Mouse (Mus musculus) liver, embryonic 15.5 days (tissue): Measurements from ENCODE around the gene Chmp4b. TPM values are rescaled to one million over a fixed set of nuclear protein-coding genes. Genes with fewer than 3 reads are reported as not detected.

Experiments
- ATAC-seq: fragments of 200-750 bp; cut with Nextera tagmentation; 2 replicates; pipeline ENCODE4 v1.8.0; 2017; ENCODE audit warnings: moderate number of reproducible peaks, mild to moderate bottlenecking, moderate library complexity; ENCODE audit not compliant: insufficient read depth
- H3K27ac ChIP-seq: fragments of 300-500 bp; sonication (generic); replicated peaks from 2 replicates; pipeline ENCODE4 v1.5.1; 2015; ENCODE audit warnings: mild to moderate bottlenecking, inconsistent platforms
- H3K27me3 ChIP-seq: fragments of 300-500 bp; sonication (generic); 2 replicates; pipeline ENCODE4 v1.6.1; 2015; ENCODE audit warnings: mild to moderate bottlenecking, inconsistent platforms
- H3K36me3 ChIP-seq: fragments of 300-500 bp; sonication (generic); replicated peaks from 2 replicates; pipeline ENCODE4 v1.6.1; 2015; ENCODE audit warnings: moderate library complexity, mild to moderate bottlenecking, inconsistent platforms
- H3K4me1 ChIP-seq: fragments of 300-500 bp; sonication (generic); replicated peaks from 2 replicates; pipeline ENCODE4 v1.6.1; 2015; ENCODE audit warnings: inconsistent platforms
- H3K4me2 ChIP-seq: fragments of 300-500 bp; sonication (generic); 2 replicates; pipeline ENCODE4 v1.6.1; 2015; ENCODE audit warnings: moderate library complexity, mild to moderate bottlenecking, inconsistent platforms
- H3K4me3 ChIP-seq: fragments of 300-500 bp; sonication (generic); replicated peaks from 2 replicates; pipeline ENCODE4 v1.5.1; 2015; ENCODE audit warnings: mild to moderate bottlenecking, inconsistent platforms
- H3K9ac ChIP-seq: fragments of 300-500 bp; sonication (generic); 2 replicates; pipeline ENCODE4 v1.6.1; 2015; ENCODE audit warnings: moderate library complexity, mild to moderate bottlenecking, inconsistent platforms
- H3K9me3 ChIP-seq: fragments of 300-500 bp; sonication (generic); replicated peaks from 2 replicates; pipeline ENCODE4 v1.6.1; 2016; ENCODE audit warnings: inconsistent platforms
- WGBS: fragments of 180-500 bp; shearing (Covaris S2); methylation state at CpG from one replicate; pipeline ENCODE4 v1.1.7; 2015; ENCODE audit warnings: mixed read lengths; ENCODE audit not compliant: insufficient replicate concordance; 5-methylcytosine and 5-hydroxymethylcytosine counted together
- polyA plus RNA-seq: library from polyadenylated mRNA; unstranded; fragments of >200 nt; fragmentation: Nextera tagmentation; extraction: Ambion mirVana; gene quantifications from 2 replicates; pipeline ENCODE4 v1.2.1, GENCODE M21; 2015

Gene Chmp4b
- polyA plus RNA-seq, 1 experiment from 2014 or later, result 13.9 TPM

DNA sequence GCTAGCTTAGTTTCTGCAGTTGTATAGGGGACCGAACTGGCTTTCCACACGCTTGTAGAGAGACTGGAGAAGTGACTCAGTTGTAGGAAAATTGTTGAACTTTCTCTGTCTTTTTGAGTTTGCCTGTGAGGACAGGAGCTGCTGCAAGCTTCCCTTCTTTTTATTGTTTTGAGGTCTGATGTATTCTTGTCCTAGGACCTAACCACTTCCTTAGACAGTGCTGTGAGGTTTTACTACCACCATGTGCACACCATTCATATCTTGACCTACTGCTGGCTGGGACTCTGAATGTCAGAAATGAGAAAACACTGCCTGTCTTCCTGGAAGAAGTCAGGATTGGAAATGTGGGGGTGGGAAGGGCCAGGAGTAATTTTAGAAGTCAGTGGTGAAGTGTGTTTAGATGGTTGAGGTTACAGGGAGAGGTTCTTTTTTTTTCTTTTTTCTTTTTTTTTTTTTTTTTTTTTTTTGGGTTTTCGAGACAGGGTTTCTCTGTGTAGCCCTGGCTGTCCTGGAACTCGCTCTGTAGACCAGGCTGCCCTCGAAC, 8.1 kb downstream of the Chmp4b start:
- H3K27me3 ChIP-seq, result no peaks in the 10 kb centered on the region
- no peak overlapping the region for H3K4me3 ChIP-seq
- H3K27ac ChIP-seq, result peak overlapping the region; percentile 92
- ATAC-seq, result no peak
- no peaks in the 10 kb centered on the region for H3K9me3 ChIP-seq
- H3K9ac ChIP-seq, result no peak overlapping the region; the same call in 1 of the 2 replicates
- peaks cover 42% of the 10 kb centered on the region for H3K4me1 ChIP-seq
- WGBS, result 44% methylated on average over 3 of the region's 5 CpGs
- H3K36me3 ChIP-seq, result peaks cover 19% of the 10 kb centered on the region
- H3K4me2 ChIP-seq, result peak overlapping the region; percentile 82

DNA sequence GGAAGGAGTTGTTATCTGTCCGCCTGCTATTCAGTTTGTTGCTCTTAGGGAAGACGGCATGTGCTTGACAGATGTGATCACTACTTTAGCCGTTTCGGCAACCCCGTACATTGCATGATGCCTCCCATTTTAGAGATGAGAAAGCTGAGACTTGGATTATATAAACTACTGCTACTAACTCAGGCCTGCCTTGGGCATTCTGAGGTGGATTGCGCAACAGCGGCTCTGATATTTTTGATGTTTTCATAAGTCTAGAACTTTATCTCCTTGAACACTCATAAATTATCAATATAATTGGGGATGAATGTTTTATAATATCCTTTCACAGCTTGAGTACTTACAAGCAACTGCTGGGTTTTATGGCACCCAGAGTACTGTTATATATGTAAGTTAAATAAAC, 17.2 kb downstream of the Chmp4b start:
- Histone ChIP-seq H3K27ac (no peak overlapping the region), H3K36me3 (peaks cover 21% of the 10 kb centered on the region), H3K9me3 (no peaks in the 10 kb centered on the region), H3K4me2 (no peak overlapping the region), H3K4me3 (no peak overlapping the region), H3K4me1 (peaks cover 4% of the 10 kb centered on the region), H3K9ac (no peak overlapping the region), H3K27me3 (no peaks in the 10 kb centered on the region)
- ATAC-seq, result no peak
- 78% methylated on average over 7 of the region's 7 CpGs for WGBS

DNA sequence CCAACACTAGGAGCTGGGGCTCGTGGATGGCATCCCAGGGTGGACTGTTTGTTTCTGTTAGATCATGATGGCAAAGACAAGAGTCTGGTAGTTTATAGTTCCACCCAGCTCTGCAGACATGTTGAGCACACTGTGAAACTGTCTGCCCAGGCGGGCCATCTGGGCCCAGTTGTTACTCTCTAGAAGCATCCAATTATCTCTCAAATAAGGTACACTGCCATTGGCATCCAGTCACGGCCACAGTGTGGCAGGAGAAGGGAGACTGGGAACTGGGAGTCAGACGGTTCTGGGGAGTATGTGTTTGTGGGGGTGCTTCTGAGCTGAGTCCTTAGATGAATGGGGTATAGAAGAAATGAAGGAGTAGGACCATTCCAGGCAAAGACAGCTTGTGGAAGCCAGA, 18.6 kb downstream of the Chmp4b start:
- 71% methylated on average over 4 of the region's 4 CpGs for WGBS
- peaks cover 18% of the 10 kb centered on the region for H3K36me3 ChIP-seq
- no peak overlapping the region for H3K4me2 ChIP-seq
- H3K4me3 ChIP-seq, result no peak overlapping the region
- H3K9ac ChIP-seq, result no peak overlapping the region
- H3K4me1 ChIP-seq, result peaks cover 4% of the 10 kb centered on the region
- H3K27ac ChIP-seq, result no peak overlapping the region
- ATAC-seq, result no peak
- no peaks in the 10 kb centered on the region for H3K9me3 ChIP-seq
- no peaks in the 10 kb centered on the region for H3K27me3 ChIP-seq

DNA sequence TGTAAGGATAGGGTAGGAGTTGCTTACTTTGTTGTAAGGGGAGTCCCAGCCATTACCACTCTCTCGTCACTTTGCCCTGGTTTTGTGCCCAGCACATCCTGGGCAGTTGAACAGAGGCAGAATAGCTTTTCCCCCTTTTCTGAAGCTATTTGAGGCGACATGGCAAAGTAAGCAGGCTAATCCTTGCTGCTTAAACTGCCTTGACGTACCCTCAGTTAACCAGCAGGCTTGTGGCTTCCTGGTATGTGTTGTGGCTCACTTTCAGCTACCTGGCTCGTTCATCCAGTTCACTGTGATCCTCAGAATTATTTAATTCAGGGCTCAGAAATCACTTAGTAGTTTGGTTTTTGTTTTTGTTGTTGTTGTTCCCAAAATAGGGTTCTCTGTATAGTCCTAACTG, 19.2 kb downstream of the Chmp4b start:
- H3K4me1 ChIP-seq, result peaks cover 7% of the 10 kb centered on the region
- no peaks in the 10 kb centered on the region for H3K9me3 ChIP-seq
- no peaks in the 10 kb centered on the region for H3K27me3 ChIP-seq
- H3K9ac ChIP-seq, result no peak overlapping the region
- no peak overlapping the region for H3K27ac ChIP-seq
- H3K4me2 ChIP-seq, result no peak overlapping the region
- H3K36me3 ChIP-seq, result peaks cover 19% of the 10 kb centered on the region
- no peak overlapping the region for H3K4me3 ChIP-seq
- ATAC-seq, result no peak
- 74% methylated on average over 4 of the region's 4 CpGs for WGBS

DNA sequence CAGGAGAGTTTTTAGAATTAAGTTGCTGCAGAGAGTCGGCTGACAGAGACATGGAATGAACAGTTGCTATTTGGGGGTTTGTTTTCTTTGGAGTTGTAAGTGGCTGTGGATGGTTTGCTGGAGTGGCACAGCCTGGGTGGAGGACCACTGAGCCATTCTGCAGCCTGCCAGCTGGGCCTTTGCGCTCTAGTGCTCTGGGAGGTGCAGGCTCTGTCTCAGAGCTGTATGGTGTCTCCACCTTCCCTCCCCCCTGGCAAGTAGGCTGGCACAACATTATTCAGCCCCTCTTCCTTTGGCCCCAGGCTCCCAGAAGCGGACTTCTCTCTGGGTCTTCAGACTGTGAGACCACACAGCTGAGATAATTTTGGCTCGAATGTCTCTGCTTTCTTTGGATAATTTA, 22.5 kb downstream of the Chmp4b start:
- no peak overlapping the region for H3K9ac ChIP-seq
- 79% methylated on average over 4 of the region's 4 CpGs for WGBS

DNA sequence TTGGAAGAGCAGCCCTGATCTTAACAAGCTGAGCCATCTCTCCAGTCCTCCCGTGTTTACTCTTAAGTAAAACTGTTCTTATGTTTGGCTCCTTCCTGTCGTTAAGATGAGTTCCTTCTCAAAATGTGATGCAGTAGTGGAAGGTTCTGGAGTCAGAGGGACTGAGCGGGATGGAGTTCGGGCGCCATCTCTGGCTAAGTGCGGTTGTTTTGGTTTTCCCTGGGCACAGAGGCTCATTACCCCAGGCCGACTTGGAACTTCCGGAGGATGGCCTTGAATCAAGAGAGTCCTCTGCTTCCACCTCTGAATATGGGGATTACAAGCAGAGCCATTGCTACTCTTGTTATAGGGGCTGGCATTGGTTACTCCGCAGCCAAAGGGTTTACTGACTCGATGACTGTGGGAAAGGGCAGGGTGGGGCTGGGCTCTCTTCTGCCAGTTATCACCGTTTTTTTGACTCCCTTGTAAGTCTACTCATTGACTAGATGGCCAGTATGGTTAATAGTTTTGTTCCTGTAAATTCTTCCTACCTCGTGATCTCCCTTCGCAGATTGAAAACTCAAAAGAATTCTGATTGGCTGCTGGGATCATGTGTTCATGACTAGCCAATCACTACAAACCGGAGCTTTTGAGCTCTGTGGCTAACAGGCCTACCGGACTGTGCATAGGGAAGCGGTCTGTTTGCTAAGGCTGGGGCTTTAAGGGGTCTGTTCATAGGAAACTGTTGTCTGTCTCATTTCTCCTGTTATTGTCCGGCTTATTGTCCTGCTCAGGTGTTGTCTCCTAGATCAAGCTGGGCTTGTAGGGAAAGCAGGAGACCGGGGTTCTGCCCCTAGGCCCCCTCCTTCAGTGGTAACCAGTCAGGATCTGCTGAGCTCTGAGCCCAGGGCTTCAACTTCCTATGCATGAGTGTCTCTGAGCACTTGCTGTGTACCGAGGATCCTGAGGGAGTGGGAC, 25.4 kb downstream of the Chmp4b start:
- Histone ChIP-seq H3K4me3 (peak overlapping the region; percentile 15; the same call in 1 of the 2 replicates), H3K9ac (no peak overlapping the region), H3K27ac (peak overlapping the region; percentile 61), H3K27me3 (no peaks in the 10 kb centered on the region), H3K4me1 (peaks cover 45% of the 10 kb centered on the region), H3K4me2 (peak overlapping the region; percentile 44), H3K9me3 (no peaks in the 10 kb centered on the region), H3K36me3 (peaks cover 18% of the 10 kb centered on the region)
- 50% methylated on average over 19 of the region's 19 CpGs for WGBS
- peak; percentile 66 for ATAC-seq

More for the DNA sequence above, 22.5 kb downstream of the Chmp4b start:
- peaks cover 24% of the 10 kb centered on the region for H3K4me1 ChIP-seq
- H3K4me3 ChIP-seq, result no peak overlapping the region
- H3K4me2 ChIP-seq, result no peak overlapping the region
- H3K9me3 ChIP-seq, result no peaks in the 10 kb centered on the region
- H3K36me3 ChIP-seq, result peaks cover 14% of the 10 kb centered on the region
- no peak overlapping the region for H3K27ac ChIP-seq
- ATAC-seq, result no peak
- no peaks in the 10 kb centered on the region for H3K27me3 ChIP-seq

DNA sequence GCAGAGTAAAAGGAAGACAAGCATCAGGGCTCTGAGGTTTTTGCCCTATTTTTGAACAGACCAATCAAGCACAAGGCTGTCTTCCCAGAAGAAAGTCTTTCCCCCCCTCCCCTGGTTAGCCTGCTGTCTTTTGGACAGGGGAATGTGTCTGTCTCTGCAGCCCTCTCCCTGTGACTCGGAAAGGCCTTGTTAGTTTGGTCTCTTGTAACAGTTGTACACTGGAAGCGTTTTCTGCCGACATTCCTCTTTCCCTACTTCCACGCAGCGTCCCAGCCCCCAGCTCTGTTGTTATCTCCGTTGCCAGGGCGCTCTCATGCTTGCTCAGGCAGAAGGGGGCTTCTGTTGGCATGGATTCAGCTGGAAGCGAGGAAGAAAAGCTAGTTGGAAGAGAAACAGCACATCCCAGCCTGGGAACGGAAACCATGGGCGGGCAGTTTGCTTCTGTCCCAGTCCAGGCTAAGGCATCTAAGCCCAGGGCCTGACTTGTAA, 26.2 kb downstream of the Chmp4b start:
- H3K4me1 ChIP-seq, result peaks cover 49% of the 10 kb centered on the region
- H3K36me3 ChIP-seq, result peaks cover 15% of the 10 kb centered on the region
- no peak for ATAC-seq
- no peaks in the 10 kb centered on the region for H3K9me3 ChIP-seq
- no peak overlapping the region for H3K9ac ChIP-seq
- 0 out of 2 replicates have a peak overlapping the region, but pooled peaks have one; percentile 4 for H3K4me3 ChIP-seq
- H3K4me2 ChIP-seq, result peak overlapping the region; percentile 44
- H3K27me3 ChIP-seq, result no peaks in the 10 kb centered on the region
- H3K27ac ChIP-seq, result peak overlapping the region; percentile 61
- 50% methylated on average over 10 of the region's 10 CpGs for WGBS

DNA sequence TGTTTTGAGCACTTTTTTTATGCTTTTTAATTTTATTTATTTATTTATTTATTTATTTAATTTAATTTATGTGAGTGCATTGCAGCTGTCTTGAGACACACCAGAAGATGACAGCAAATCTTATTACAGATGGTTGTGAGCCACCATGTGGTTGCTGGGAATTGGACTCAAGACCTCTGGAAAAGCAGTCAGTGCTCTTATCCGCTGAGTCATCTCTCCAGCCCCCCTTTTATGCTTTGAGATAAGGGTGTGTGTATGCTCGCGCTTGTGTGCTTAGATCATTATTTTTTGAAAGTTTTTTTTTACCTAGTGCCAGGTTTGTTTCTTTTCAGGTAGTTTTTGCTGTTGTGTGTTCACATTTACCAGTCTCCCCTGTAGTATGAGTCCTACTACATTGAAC, 27.5 kb downstream of the Chmp4b start:
- H3K4me1 ChIP-seq, result peaks cover 49% of the 10 kb centered on the region
- H3K4me2 ChIP-seq, result no peak overlapping the region
- H3K27me3 ChIP-seq, result no peaks in the 10 kb centered on the region
- no peak overlapping the region for H3K27ac ChIP-seq
- WGBS, result 40% methylated on average over 3 of the region's 3 CpGs
- H3K9ac ChIP-seq, result no peak overlapping the region
- H3K36me3 ChIP-seq, result peaks cover 11% of the 10 kb centered on the region; the same call in 1 of the 2 replicates
- H3K9me3 ChIP-seq, result no peaks in the 10 kb centered on the region
- no peak overlapping the region for H3K4me3 ChIP-seq
- ATAC-seq, result no peak

DNA sequence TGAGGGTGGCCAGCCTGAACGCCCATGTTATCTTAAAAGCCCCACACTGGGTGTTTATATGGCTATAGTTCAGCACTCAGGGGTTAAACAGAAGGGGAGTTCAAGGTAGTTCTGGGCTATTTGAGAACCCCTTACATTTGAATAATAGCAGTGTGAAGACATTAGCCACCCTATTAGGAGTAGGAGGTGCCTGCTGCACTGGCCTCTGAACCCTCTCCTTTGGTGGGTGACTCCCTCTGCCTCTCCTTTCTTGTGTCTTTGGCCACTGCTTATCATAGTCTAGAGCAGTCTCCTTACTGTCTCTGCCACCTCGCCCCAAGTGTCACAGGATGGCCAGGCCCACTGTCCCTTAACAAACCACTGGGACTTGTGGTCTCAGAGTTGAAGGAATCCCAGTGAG, 28.8 kb downstream of the Chmp4b start:
- H3K27me3 ChIP-seq, result no peaks in the 10 kb centered on the region
- 50% methylated on average over 2 of the region's 2 CpGs for WGBS
- peaks cover 53% of the 10 kb centered on the region for H3K4me1 ChIP-seq
- H3K27ac ChIP-seq, result no peak overlapping the region
- H3K9me3 ChIP-seq, result no peaks in the 10 kb centered on the region
- no peak overlapping the region for H3K4me2 ChIP-seq
- no peak overlapping the region for H3K9ac ChIP-seq
- H3K4me3 ChIP-seq, result no peak overlapping the region
- ATAC-seq, result no peak
- peaks cover 13% of the 10 kb centered on the region; the same call in 1 of the 2 replicates for H3K36me3 ChIP-seq

DNA sequence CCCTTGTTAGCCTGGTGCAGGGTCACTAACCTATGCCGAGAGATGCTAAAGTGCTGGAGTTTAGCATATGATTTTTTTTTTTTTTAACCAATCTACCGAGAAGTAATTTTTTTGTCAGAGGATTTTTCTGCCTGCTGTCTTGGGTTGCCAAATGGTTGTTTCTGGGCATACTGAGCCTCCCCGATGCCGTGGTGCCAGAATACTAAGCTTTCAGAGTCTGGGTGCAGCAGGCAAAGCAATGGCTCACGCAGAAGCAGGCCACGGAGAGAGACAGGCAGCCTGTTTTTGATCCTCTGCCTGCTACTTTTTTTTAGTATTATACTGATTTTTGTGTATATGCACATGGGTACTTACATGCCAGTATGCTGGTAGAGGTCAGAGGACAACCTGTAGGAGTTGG, 29.4 kb downstream of the Chmp4b start:
- 80% methylated on average over 6 of the region's 6 CpGs for WGBS
- Histone ChIP-seq H3K4me2 (no peak overlapping the region), H3K27ac (no peak overlapping the region), H3K9me3 (no peaks in the 10 kb centered on the region), H3K4me3 (no peak overlapping the region), H3K27me3 (no peaks in the 10 kb centered on the region), H3K4me1 (peaks cover 54% of the 10 kb centered on the region), H3K9ac (no peak overlapping the region), H3K36me3 (0 out of 2 replicates have a peak, but pooled peaks cover 10% of the 10 kb centered on the region)
- no peak for ATAC-seq

DNA sequence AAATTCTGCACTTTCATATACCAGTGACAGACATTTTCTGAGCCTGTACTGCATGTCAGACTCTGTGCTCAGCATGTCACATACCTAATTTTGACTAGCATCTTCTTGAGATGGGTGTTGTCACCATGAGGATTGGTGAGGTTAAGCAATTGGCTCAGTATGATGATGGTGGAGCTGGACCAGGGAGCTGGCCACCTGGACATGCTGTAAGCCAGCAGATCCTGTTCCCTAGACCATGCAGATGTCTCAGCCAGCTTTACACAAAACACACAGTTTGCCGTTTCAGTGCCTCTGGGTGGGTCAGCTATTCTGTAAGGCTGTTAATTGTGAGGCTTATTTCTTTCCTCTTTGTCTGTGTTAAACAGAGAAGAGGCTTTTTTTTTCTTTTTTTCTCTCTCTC, 31.2 kb downstream of the Chmp4b start:
- no peaks in the 10 kb centered on the region for H3K27me3 ChIP-seq
- no peak overlapping the region for H3K4me3 ChIP-seq
- H3K27ac ChIP-seq, result no peak overlapping the region
- no peaks in the 10 kb centered on the region for H3K9me3 ChIP-seq
- 0 out of 2 replicates have a peak, but pooled peaks cover 10% of the 10 kb centered on the region for H3K36me3 ChIP-seq
- H3K4me1 ChIP-seq, result peaks cover 54% of the 10 kb centered on the region
- no peak overlapping the region for H3K9ac ChIP-seq
- WGBS, result 70% methylated on average over 1 of the region's 1 CpGs
- no peak for ATAC-seq
- no peak overlapping the region for H3K4me2 ChIP-seq
